Mouse (Mus musculus) left cerebral cortex, adult 9 months (tissue): ENCODE measurements at regions not wholly inside any gene's neighbourhood (a gene's known extent, or its start where the extent isn't known, plus 50 kb on each side); places are given as distances from the start of the nearest gene placed in this dataset.

ENCODE experiments used
- DNase-seq, 2 experiments: peaks; one replicate each; pipeline ENCODE4 v3.0.0; 2022; ENCODE audit warnings: low spot score in 2 of 2

DNA sequence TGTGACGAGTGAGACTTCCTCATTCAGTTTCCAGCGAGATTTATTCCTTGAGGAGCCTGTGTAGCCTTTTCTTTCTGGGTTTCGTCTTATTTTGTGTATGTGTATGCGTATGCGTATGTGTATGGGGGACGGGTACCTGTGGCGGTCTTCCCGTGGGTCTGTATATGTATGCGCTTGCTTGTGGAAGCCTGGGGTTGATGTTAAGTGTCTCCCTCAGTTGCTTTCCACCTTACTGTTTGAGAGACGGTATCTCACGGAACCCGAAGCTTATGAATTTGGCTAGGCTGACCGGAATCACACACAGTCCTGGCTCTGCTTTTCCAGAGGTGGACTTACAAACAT is 87.1 kb downstream of the Ankrd50 start:
- no peak for DNase-seq

DNA sequence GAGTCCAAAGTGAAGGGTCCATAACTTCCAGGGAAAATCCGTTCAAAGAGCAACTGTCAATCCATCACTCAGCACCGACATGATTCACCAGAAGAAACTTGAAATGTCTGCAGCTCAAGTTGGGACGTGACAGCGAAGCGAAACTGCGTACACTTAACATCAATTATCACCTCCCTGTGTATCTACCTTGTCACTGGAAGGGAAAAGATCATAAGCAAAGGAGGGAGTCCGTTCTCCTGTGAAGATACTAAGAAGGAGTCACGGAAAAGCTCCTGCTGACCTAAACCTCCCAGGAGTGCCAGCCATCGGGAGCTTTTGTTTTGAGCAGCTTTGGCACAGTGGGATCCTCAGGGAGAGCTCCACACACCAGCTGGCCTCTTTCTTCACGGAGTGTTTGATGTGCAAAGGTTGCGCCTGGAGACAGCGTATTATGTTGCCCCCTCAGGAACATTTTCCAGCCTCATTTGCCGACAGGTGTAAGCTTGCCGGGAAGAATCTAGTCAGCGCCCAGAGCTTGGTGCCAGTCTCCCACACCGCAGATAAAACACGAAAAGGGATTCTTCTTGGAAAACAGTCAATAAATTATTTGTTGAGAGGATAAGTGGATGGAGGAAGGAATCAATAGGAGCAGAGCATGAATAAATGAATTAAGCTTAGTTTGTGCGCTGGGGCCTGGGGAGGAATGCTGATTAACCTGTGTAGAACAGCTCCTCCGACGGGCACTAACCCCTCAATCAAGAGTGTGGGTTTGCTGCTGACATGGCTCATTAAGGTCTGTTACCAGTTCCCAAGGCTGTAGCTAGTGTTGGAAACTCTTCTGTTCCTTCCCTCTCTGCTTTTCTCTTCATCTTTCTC is 87.7 kb downstream of the Ankrd50 start:
- DNase-seq = no peak

DNA sequence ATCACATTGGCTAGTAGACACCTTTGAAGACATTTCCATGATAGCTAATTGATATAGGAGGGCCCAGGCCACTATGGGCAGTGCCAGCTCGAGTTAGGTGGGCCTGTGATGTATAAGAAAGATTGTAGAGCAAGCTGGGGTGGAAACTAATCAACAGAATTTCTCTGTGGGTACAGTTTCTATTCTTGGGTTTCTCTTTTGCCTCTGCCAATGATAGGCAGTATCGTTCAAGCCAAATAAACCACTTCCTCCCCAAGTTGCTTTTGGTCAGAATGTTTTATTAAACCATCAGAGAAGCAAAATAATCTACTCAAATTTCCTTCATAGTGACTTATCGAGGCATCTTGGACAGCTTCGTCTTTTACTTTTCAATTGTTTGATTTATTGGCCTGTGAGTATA is 90.3 kb downstream of the Ankrd50 start:
- no peak for DNase-seq

DNA sequence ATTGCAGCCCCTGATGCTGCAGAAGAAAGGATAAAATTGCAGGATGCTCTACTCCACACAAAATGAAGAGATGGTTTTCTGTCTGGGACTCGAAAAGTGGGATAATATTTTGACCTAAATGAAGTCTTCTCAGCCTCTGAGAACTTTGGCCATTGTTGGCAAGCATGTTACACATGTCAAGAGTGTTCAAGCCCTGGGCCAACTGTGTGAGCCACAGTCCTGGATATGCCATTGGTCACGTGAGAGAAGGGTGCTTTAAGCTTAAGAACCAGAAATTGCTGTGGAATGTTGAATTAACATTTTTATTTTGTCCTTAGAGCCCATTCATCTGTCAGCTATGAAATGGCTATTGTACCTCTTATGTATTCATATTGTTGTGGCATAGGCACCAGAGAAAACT is 95.0 kb downstream of the Ankrd50 start:
- no peak for DNase-seq

DNA sequence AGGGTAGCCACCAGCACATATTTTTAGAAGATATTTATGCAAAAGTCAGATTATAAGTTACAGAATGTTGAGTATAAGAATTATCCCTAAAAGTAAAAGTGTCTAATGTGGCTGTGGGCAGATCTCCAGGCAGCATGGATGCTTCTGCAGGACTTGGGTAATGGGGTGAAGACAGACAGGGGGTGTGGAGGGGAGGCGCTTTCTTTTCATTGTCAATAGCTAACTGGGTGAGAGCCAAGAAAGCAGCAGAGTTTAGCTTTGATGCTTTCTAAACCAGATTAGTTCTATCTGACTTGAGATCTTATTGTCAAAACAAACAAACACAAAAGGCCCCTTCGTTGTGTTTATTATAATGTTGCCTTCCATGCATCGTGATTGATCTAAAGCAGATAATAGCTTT is 95.7 kb downstream of the Ankrd50 start:
- no peak for DNase-seq

DNA sequence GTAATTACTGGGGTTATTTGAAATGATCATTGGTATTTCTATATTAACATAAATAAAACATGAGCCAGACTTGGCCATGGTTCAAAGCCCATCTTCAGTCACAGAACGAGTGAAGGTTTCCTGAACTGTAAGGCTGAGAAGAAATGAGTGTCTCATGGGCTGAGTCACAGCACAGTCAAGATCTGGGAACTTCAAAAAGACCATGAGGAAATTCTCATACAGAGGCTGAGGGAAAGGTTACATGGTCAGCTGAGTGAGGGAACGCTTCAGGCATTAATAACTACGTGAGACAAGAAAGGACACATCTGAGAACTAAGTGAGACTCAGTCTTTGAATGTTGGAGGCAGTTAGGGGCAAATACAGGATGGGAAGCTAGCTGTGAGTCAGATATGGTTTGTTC is 101.9 kb downstream of the Ankrd50 start:
- DNase-seq = no peak

DNA sequence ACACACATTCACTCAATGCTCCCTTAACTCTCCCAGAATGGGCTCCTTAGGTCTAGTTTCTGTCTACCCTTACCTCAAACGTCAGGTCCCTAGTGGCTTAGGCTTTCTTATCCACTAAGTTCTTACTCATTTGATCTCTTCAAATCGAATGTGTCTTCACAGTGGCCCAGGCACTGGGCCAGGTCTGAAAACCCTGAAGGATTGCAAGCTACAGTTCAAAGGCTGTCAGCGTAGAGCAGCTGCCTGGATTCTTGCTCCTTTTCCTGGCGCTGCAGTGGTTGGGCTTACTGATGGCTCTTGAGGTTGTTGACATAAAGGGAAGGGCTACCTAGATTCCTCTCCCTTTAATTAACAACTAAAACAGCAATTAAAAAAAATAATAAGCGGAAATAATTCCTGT is 103.0 kb downstream of the Ankrd50 start:
- no peak for DNase-seq

DNA sequence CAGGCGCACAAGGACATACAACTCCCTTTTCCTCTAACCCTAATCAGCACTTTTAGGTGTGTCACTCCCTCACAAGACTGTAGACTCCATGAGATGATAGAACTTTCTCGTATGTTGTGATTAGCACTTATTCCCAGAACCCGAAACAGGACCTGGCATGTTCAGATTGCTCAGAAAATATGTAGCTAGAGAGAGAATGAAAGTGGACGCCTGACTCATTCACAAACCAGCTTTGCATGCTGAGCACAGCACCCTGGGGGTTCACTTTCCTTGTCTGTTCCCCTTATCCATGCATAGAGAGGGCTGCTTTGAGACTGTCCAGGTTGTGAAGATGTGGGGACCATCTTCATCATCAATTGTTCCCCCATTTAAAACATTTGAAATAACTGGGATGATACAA is 111.0 kb downstream of the Ankrd50 start:
- no peak for DNase-seq

DNA sequence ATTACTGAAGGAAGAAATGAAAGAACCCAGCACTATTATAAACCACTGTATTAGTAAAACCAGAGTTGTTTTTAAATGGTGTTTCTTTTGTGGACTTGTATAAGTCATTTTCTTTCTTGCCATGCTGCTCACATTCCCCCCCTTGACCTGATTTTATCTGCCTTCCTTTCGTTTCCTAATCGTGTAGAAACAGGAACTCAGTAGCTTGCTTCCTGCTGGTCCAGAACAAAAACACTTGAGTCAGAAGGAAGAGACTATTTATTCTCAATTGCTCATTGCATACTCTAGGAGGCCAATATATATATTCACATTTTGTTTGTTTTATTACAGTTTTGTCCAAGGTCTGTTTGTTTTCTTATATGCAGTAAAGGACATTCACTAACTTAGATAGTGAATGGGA is 112.9 kb downstream of the Ankrd50 start:
- DNase-seq = no peak

DNA sequence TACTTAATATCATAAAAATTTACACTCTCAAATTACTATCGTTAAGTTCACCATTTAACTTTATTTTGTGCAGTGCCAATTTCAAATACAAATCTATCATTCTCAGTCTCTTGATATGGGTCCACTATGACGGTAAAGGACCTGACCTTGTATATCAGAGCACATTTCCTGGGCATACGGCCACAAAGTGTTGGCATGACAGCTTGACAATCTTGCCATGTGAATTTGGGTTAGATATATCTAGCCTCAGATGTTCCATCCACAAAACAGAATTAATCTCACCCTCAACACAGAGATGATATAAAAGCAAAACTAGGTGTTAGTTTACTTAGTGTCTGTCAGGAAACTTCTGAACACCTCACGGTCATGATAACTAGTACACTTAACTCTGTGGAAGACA is 120.8 kb downstream of the Ankrd50 start:
- no peak for DNase-seq

DNA sequence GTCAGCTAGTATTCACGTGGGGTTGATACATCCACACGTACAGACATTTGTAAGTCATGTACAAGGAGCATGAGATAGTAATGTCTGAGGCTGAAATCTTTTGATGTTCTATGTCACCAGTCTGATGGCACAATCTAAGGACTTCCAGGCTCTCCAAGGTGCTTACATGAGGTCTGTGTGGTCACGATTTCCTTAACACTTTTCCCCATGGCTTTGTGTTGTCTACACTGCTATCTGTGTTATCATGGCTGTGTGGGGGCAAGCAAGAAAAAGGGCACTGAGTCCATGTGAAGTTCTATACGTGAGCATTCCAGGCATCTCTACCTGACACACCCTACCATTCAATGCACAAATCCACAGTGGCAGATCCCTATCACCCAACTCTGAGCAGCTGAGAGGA is 123.2 kb downstream of the Ankrd50 start:
- no peak for DNase-seq

DNA sequence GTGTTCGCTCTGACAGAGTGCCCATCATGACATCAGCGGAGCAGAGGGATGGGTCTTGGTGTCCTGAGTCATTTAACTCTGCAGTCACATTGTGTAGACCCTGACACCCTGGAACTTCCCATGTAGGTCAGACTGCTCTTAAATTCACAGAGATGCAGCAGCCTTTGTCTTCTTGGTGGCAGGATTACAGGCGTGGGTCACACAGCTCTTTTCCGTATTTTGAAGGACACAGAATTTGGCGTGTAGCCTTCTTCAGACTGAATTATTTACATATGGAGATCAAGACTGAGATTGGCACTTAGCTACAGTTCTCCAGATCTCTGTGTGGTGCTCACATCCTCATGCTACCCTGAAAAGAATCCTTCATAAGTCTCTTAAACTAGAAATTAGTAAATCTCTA is 123.7 kb downstream of the Ankrd50 start:
- no peak for DNase-seq

DNA sequence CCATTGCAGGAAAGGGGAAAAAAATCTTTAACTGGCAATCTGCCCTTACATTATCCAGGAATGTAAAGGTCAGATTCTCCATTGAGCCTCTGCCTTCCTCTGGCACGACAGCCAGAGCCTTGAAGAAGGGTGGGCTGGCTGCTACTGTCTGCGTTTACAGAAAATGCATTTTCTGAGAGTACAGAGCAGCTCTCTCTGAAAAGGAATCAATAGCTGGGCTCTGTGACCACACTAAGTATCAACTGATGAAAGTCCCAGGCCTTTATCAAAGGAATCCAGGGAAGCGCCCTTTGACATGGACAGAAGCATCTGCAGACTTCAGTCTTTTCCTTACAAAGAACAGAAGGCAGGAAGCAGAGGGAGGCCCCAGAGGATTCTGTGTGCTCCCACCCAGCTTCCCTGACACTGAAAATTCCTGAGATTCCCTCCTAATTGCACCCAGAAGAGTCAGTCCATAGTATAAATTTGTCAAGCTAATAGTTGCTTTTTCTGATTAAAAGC is 124.2 kb downstream of the Ankrd50 start:
- DNase-seq = no peak

DNA sequence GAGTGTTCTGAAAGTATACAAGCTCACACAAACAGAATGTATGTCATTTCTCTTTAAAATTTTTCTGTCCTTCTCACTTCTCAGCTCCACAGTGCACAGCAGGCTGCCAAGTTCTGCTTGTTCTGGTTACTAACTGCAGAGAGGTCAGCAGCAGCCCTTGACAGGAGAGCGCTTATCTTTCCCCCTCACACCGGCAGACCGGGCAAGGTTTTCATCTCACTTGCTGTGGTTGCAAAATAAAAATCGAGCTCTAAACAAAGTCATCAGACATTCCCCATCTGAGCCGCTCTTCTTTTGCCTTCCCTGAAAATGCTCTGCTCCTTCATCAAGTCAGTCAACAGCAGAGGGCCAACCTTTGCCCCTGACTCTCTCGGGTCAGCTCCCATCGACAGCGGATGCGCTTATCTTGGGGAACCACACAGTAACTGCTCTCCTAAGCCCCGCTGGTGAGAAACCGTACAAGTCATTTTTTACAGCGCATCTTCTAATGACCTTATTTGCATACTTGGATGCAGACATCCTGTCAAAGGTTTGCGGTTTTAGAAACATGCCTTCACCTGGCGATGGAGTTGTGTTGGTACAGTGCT is 126.6 kb downstream of the Ankrd50 start:
- DNase-seq = no peak

DNA sequence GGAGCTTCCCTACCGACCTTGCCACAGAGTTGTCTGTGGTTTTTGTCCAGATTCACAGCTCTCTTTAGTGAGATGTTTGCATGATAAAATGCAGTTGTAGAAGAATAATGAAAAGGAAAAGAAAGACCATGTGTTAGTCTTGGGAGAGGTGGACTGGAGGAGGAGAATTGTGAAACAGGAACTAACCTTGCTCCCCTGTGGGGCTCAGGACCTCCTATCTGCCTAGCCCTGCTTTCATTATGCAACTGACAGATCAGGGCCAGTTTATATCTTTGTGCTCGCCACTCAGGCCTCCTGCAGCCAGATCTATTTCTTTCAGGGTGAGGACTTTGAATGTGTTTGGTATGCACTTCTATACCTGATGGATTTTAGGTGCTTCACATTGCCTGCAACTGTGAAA is 140.4 kb downstream of the Ankrd50 start:
- DNase-seq = no peak

DNA sequence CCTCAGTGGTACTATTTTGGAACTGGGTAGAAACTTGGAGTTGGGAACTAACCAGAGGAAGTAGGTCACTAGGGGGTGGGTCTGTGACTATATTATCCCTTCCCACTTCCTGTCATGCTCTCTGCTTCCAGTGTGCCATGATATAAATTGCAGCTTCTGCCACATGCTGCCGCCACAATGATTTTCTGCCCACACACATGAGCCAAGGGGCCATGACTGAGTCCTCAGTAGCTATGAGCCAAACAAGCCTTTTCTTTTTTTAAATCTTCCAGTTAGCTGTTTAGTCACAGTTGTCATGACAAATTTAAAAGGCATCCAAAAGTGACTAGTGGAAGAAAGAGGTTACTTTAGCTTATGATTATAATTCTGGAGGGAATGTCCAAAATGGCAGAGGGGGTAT is 143.0 kb downstream of the Ankrd50 start:
- DNase-seq = no peak

DNA sequence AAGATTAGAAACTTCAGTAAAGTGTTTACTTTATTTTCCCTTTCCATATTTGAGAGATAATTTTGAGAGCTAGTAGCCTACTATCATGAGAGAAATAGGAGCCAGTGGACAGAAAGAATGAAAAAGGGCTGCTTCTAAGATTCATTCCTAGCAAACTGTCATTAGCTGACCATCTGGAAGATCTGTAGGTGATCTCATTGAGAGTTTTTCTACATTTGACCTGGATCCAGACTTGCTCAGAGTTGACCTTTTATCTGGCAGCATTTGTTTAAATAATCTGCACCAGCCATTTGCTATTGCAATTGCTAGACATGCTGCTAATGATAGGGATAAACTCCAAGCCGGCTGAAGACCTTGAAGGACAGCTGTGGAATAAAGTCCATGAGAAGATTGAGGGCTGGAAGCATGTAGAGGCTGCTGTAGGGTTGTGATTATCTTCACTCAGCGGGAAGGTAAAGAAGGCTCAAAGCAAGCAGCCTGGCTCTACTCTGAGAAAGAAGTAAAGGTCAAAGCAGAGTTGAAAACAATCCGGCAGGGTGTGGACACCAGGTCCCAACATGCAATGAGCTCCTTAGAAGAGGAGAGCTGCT is 151.2 kb downstream of the Ankrd50 start:
- no peak for DNase-seq

DNA sequence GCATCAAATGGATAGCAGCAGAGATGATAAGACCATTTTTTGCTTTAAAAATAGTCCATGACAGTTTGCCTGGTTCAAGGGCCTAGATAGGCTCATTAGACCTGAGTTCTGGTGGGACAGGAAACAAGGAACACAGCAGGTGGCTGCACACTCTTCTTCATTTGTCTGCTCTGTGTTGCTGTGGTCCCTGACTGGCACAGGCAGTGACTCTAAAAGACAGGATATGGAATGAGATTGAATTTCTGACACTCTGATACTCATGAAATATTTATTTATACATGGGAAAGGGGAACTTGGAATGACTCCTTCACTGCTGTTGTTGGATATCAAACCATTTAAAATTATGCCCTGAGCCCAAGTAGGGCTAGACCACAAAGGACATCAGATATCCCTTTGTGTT is 153.5 kb downstream of the Ankrd50 start:
- DNase-seq = no peak

DNA sequence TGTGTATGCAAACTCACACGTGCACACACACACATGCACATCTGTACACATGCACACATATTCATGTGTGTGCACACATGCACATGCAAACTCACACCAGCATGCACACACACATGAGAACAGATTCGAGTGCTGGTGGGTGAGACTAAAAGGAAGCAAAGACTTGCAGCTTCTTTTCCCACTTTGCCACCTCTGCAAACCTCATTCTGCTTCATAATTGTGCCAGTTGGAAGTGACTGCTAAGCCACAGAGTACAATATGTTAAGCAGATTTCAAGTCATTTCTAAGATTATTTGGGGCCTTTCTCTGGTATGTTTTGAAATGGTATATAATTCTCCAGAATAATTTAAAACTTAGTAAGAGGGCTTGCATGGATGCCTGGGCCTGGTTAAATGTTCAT is 157.4 kb downstream of the Ankrd50 start:
- DNase-seq = peak in 1 of 2 experiments; percentile 43

DNA sequence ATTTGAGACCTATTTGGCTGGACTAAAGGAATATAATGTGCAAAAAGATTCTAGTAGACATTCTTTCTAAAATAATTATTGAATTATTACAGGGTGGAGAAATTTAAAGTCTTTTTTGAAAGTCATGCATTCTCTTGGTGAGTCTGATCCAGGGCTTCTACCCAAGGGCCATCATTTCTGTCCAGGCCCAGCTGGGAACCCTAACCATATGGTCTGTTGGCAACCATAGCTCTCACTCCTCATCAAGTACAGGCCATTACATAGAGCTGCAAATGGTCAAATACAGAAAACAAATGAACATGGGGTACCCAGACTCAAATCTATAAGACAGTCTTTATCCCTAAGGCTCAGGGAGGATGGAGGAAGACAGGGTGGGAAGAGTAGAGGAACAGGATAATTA is 158.4 kb downstream of the Ankrd50 start:
- DNase-seq = no peak

DNA sequence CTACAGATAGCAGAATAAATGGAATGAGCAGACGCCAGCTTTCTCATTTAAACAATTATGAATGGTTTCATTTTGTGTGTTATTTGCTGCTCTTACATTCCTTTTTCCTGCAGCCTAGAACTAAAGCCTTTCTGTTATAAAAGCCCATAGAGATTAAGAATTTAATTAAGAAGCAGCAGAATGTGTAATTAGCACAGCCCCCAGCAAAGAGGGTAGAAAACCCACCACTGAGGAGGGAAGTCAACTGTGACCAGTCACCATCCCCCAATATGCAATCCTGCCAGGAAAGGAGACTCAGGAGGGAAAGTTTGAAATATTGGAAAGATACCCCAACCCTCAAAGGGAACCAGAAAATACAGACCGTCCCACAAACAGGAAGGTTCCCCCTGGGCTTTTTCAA is 160.0 kb downstream of the Ankrd50 start:
- no peak for DNase-seq

DNA sequence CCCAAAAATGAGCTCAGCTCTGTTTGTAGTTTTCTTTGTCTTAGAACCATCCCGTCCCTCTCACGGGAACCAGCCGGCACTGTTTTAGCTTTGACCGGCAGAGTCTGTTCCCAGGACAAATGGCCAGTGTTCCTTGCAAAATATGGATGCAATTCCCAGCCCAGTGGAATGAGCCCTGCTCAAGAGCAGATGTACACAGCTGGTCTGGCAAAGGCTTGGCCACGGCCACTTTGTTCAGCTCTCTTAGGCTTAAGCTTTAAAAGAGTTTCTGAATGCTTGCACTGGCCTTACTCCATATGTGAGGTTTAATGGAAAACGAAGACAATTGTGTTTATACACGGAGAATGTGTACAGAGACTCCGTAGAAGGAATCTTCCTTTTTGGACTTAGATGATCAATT is 162.2 kb downstream of the Ankrd50 start:
- DNase-seq = no peak

DNA sequence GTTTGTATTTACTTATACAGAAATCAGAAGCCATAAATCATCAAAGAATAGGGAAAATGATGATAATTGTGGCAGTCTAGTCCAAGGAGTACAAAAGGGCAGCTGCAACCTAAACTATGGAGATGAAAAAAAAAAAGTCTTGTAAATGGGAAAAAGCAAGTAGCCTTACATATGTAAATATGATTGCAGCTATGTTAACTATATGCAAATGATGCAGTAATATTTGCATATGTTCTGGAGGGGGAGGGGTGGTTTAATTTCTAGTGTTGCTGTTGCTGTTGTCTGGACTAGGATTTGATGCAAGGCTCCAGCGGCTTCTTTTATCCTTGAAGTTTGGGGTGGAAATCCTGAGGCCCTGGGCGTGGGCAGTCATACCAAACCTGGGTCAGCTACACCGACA is 163.0 kb downstream of the Ankrd50 start:
- no peak for DNase-seq
